Mouse (Mus musculus) kidney, embryonic 16.5 days (tissue): Measurements from ENCODE around the gene Pyroxd2. TPM values are rescaled to one million over a fixed set of nuclear protein-coding genes. Genes with fewer than 3 reads are reported as not detected.
"Not testable (repeated sequence)": the region's sequence is repeated elsewhere in the genome, so short reads cannot be mapped to it uniquely, and the experiment has no call there.

Source experiments
- ATAC-seq: fragments of 200-750 bp; cut with Nextera tagmentation; 2 replicates; pipeline ENCODE4 v1.8.0; 2017; ENCODE audit warnings: moderate TSS enrichment; ENCODE audit not compliant: low FRiP score, low TSS enrichment
- H3K27ac ChIP-seq: fragments of 300-500 bp; sonication (generic); 2 replicates; pipeline ENCODE4 v1.5.1; 2014; ENCODE audit warnings: low read length
- H3K27me3 ChIP-seq: fragments of 300-500 bp; sonication (generic); 2 replicates; pipeline ENCODE4 v1.6.1; 2014; ENCODE audit warnings: low read length, control low read depth, mixed read lengths; ENCODE audit not compliant: insufficient read depth
- H3K36me3 ChIP-seq: fragments of 300-500 bp; sonication (generic); 2 replicates; pipeline ENCODE4 v1.6.1; 2014; ENCODE audit warnings: low read length, control low read depth, mixed read lengths; ENCODE audit not compliant: insufficient read depth
- H3K4me1 ChIP-seq: fragments of 300-500 bp; sonication (generic); 2 replicates; pipeline ENCODE4 v1.6.1; 2014; ENCODE audit warnings: low read length, control low read depth, mixed read lengths; ENCODE audit not compliant: insufficient read depth
- H3K4me2 ChIP-seq: fragments of 300-500 bp; sonication (generic); replicated peaks from 2 replicates; pipeline ENCODE4 v1.6.1; 2014; ENCODE audit warnings: low read depth, low read length
- H3K4me3 ChIP-seq: fragments of 300-500 bp; sonication (generic); 2 replicates; pipeline ENCODE4 v1.5.1; 2014; ENCODE audit warnings: mild to moderate bottlenecking, low read length
- H3K9ac ChIP-seq: fragments of 300-500 bp; sonication (generic); replicated peaks from 2 replicates; pipeline ENCODE4 v1.6.1; 2014; ENCODE audit warnings: low read length
- H3K9me3 ChIP-seq: fragments of 300-500 bp; sonication (generic); 2 replicates; pipeline ENCODE4 v1.6.1; 2016; ENCODE audit warnings: low read length, control low read depth
- WGBS: fragments of 180-500 bp; shearing (Covaris S2); extraction: QIAGEN DNeasy Blood & Tissue Kit; methylation state at CpG from one replicate; pipeline ENCODE4 v1.1.7; 2014; 5-methylcytosine and 5-hydroxymethylcytosine counted together
- polyA plus RNA-seq: library from polyadenylated mRNA; unstranded; fragments of >200 nt; fragmentation: Nextera tagmentation; extraction: Ambion mirVana; gene quantifications from 2 replicates; pipeline ENCODE4 v1.2.1, GENCODE M21; 2015

Gene Pyroxd2
- polyA plus RNA-seq, 1 experiment from 2014 or later = 9.7 TPM

- ATAC-seq = no peak
- Histone ChIP-seq H3K9ac (no peak overlapping the region), H3K9me3 (no peaks in the 10 kb centered on the region), H3K27ac (no peak overlapping the region), H3K4me2 (no peak overlapping the region), H3K27me3 (no peaks in the 10 kb centered on the region), H3K36me3 (no peaks in the 10 kb centered on the region), H3K4me1 (no peaks in the 10 kb centered on the region), H3K4me3 (no peak overlapping the region)
- WGBS = 83% methylated on average over 9 of the region's 9 CpGs
Observed at GRCm38 (mm10) chr19:42713770-42714169, 38.8 kb downstream of the Pyroxd2 start.

DNA sequence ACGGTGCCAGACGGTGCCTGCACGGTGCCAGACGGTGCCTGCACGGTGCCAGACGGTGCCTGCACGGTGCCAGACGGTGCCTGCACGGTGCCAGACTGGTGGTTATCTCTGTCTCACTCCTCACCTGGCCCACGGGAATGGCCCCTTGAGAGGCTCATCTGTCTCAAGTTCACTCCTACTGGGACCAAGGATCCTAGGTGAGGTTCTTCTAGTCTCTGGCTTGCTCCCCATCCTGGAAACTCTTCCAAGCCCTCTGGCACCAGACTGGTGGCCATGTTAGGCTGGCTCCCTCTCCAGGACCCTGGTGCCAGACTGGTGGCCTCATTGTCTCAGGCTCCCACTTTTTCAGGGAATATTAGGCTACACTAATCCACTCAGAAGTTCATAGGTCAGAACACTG lies 53.1 kb downstream of the Pyroxd2 start:
- no peak overlapping the region for H3K4me3 ChIP-seq
- H3K9me3 ChIP-seq = no peaks in the 10 kb centered on the region
- no peaks in the 10 kb centered on the region for H3K36me3 ChIP-seq
- no peak overlapping the region for H3K4me2 ChIP-seq
- ATAC-seq = no peak
- no peak overlapping the region for H3K9ac ChIP-seq
- H3K4me1 ChIP-seq = peaks cover 8% of the 10 kb centered on the region; the same call in 1 of the 2 replicates
- no peaks in the 10 kb centered on the region for H3K27me3 ChIP-seq
- no peak overlapping the region for H3K27ac ChIP-seq
- WGBS = 94% methylated on average over 7 of the region's 10 CpGs

- peak overlapping the region; percentile 43; the same call in 1 of the 2 replicates for H3K27ac ChIP-seq
- no peaks in the 10 kb centered on the region for H3K27me3 ChIP-seq
- H3K9me3 ChIP-seq = no peaks in the 10 kb centered on the region
- 66% methylated on average over 2 of the region's 2 CpGs for WGBS
- H3K36me3 ChIP-seq = no peaks in the 10 kb centered on the region
- H3K4me1 ChIP-seq = peaks cover 8% of the 10 kb centered on the region; the same call in 1 of the 2 replicates
- H3K4me3 ChIP-seq = no peak overlapping the region
- 0 out of 2 replicates have a peak, but pooled peaks have one; percentile 36 for ATAC-seq
- no peak overlapping the region for H3K9ac ChIP-seq
- H3K4me2 ChIP-seq = no peak overlapping the region
Observed at GRCm38 (mm10) chr19:42698576-42698975, 54.0 kb downstream of the Pyroxd2 start.

DNA sequence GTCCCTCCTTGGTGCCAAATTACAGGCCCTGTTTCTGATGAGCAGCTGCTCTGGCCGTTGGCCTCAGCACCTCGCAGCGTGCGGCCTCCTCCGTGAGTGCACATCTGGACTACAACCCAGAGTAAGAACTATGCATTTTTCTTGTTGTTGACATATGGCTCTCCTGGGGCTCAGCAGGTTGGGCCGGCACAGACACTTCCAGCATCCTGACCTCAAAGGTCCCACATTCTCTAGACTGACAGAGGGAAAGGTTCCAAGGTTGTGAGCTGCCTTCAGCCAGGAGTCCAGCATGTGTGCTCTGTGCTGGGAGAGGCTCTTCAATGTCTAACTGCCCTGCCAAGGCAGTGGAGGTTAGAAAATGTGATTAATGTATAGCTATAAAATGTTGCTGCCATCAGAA lies 55.2 kb downstream of the Pyroxd2 start:
- Histone ChIP-seq H3K4me3 (no peak overlapping the region), H3K9ac (no peak overlapping the region), H3K9me3 (no peaks in the 10 kb centered on the region), H3K27ac (peak overlapping the region; percentile 23; the same call in 1 of the 2 replicates), H3K4me1 (peaks cover 8% of the 10 kb centered on the region; the same call in 1 of the 2 replicates), H3K27me3 (no peaks in the 10 kb centered on the region), H3K36me3 (no peaks in the 10 kb centered on the region), H3K4me2 (no peak overlapping the region)
- 25% methylated on average over 6 of the region's 6 CpGs for WGBS
- ATAC-seq = peak; percentile 58; the same call in 1 of the 2 replicates

GRCm38 (mm10) chr19:42690256-42690655 lies 62.3 kb downstream of the Pyroxd2 start:
- H3K36me3 ChIP-seq = no peaks in the 10 kb centered on the region
- H3K27ac ChIP-seq = no peak overlapping the region
- H3K9me3 ChIP-seq = no peaks in the 10 kb centered on the region
- H3K4me3 ChIP-seq = no peak overlapping the region
- H3K27me3 ChIP-seq = no peaks in the 10 kb centered on the region
- WGBS = 82% methylated on average over 1 of the region's 1 CpGs
- H3K4me2 ChIP-seq = no peak overlapping the region
- ATAC-seq = no peak
- no peak overlapping the region for H3K9ac ChIP-seq
- no peaks in the 10 kb centered on the region for H3K4me1 ChIP-seq

DNA sequence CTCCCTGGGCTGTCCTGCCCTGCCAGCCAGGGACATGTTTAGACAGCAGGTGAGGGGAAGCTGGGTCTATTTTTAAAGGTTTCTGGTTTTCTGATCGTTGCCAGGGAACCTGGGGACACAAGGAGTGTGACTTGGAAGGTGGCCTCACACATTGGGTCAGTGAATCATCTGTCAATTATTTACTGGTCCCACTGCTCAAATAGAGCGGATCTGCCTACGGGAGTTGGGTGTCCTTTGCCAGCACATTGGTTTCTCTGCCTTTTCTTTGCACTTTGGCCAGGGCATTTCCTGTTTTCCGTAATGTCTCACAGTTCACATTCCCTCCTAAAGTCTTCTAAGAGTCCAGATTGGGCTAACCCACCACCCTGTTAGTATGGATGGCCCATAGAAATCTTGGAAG lies 62.8 kb downstream of the Pyroxd2 start:
- Histone ChIP-seq H3K27me3 (no peaks in the 10 kb centered on the region), H3K27ac (no peak overlapping the region), H3K4me3 (no peak overlapping the region), H3K36me3 (no peaks in the 10 kb centered on the region), H3K9me3 (no peaks in the 10 kb centered on the region), H3K4me2 (no peak overlapping the region), H3K9ac (no peak overlapping the region), H3K4me1 (no peaks in the 10 kb centered on the region)
- whole genome bisulfite sequencing = 63% methylated on average over 4 of the region's 4 CpGs
- 0 out of 2 replicates have a peak, but pooled peaks have one; percentile 27 for ATAC-seq

GRCm38 (mm10) chr19:42689321-42689720 lies 63.3 kb downstream of the Pyroxd2 start:
- H3K4me1 ChIP-seq = no peaks in the 10 kb centered on the region
- H3K27me3 ChIP-seq = no peaks in the 10 kb centered on the region
- no peak overlapping the region for H3K27ac ChIP-seq
- H3K4me2 ChIP-seq = no peak overlapping the region
- H3K9me3 ChIP-seq = no peaks in the 10 kb centered on the region
- 90% methylated on average over 11 of the region's 11 CpGs for WGBS
- no peak overlapping the region for H3K9ac ChIP-seq
- ATAC-seq = no peak
- H3K36me3 ChIP-seq = no peaks in the 10 kb centered on the region
- H3K4me3 ChIP-seq = no peak overlapping the region

GRCm38 (mm10) chr19:42682776-42683175 lies 69.8 kb downstream of the Pyroxd2 start:
- WGBS = 64% methylated on average over 2 of the region's 2 CpGs

GRCm38 (mm10) chr19:42678191-42678590 lies 74.4 kb downstream of the Pyroxd2 start:
- Histone ChIP-seq H3K9ac (no peak overlapping the region), H3K9me3 (no peaks in the 10 kb centered on the region), H3K4me2 (no peak overlapping the region), H3K4me1 (0 out of 2 replicates have a peak, but pooled peaks cover 7% of the 10 kb centered on the region), H3K27me3 (no peaks in the 10 kb centered on the region), H3K36me3 (no peaks in the 10 kb centered on the region), H3K27ac (no peak overlapping the region), H3K4me3 (no peak overlapping the region)
- ATAC-seq = no peak; the same call in 1 of the 2 replicates
- WGBS = 37% methylated on average over 10 of the region's 10 CpGs

More at GRCm38 (mm10) chr19:42682776-42683175, 69.8 kb downstream of the Pyroxd2 start:
- H3K27me3 ChIP-seq, H3K9me3 ChIP-seq, H3K4me1 ChIP-seq, H3K36me3 ChIP-seq, H3K4me2 ChIP-seq, H3K27ac ChIP-seq, H3K9ac ChIP-seq, H3K4me3 ChIP-seq, ATAC-seq: not testable (repeated sequence)

DNA sequence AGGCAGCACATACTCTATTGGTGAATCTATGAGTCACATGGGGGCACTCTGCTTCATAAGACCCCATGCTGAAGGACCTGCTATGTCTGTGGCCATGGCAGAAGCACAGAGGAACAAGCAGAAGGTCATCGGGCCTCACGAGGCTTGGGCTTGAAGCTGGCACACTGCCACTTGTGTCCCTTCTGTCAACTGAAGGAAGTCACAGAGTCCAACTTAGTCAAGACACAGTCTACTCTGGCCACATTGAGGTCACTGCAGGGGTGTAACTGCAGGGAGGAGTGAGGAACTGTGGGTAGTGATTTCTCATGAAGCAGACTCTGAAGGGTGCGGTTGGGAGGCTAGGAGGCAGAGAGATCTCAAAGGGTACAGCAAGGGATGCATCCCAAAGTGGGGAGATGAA lies 75.1 kb downstream of the Pyroxd2 start:
- ATAC-seq = no peak
- Histone ChIP-seq H3K4me2 (no peak overlapping the region), H3K27ac (no peak overlapping the region), H3K9ac (no peak overlapping the region), H3K27me3 (no peaks in the 10 kb centered on the region), H3K36me3 (no peaks in the 10 kb centered on the region), H3K4me3 (no peak overlapping the region), H3K4me1 (0 out of 2 replicates have a peak, but pooled peaks cover 9% of the 10 kb centered on the region), H3K9me3 (no peaks in the 10 kb centered on the region)
- WGBS = 85% methylated on average over 3 of the region's 3 CpGs
